Mouse (Mus musculus): ENCODE data around the gene Ptges3l. TPM values are rescaled to one million over a fixed set of nuclear protein-coding genes. Genes with fewer than 3 reads are reported as not detected.
"Not testable (repeated sequence)": the region's sequence is repeated elsewhere in the genome, so short reads cannot be mapped to it uniquely, and the experiment has no call there.

Gene Ptges3l
- polyA plus RNA-seq, 2 experiments from 2014 or later: 1.1 to 4.2 TPM

GRCm38 (mm10) chr11:101455627-101456026 is 30.5 kb upstream of the Ptges3l start:
- ATAC-seq: no peak

GRCm38 (mm10) chr11:101454702-101455101 is 29.6 kb upstream of the Ptges3l start:
- ATAC-seq: no peak

GRCm38 (mm10) chr11:101452093-101452774 is 27.1 kb upstream of the Ptges3l start:
- no peak for ATAC-seq

GRCm38 (mm10) chr11:101451536-101451935 is 26.4 kb upstream of the Ptges3l start:
- no peak for ATAC-seq

- ATAC-seq: no peak
Observed at GRCm38 (mm10) chr11:101450394-101450793, 25.3 kb upstream of the Ptges3l start.

GRCm38 (mm10) chr11:101449596-101449995 is 24.5 kb upstream of the Ptges3l start:
- ATAC-seq: not testable (repeated sequence)

- peak; percentile 6 for ATAC-seq
Observed at GRCm38 (mm10) chr11:101448899-101449298, 23.8 kb upstream of the Ptges3l start.

- peak; percentile 84 for ATAC-seq
Observed at GRCm38 (mm10) chr11:101448274-101448746, 23.2 kb upstream of the Ptges3l start, which contains the start of gene Ifi35. TSS of gene Ifi35 (plus strand) at chr11:101448407.

GRCm38 (mm10) chr11:101447786-101448185 is 22.7 kb upstream of the Ptges3l start:
- no peak for ATAC-seq

GRCm38 (mm10) chr11:101446860-101447259 is 21.7 kb upstream of the Ptges3l start:
- ATAC-seq: not testable (repeated sequence)

- ATAC-seq: no peak
Observed at GRCm38 (mm10) chr11:101446319-101446718, 21.2 kb upstream of the Ptges3l start.

GRCm38 (mm10) chr11:101442760-101443159 is 17.6 kb upstream of the Ptges3l start:
- ATAC-seq: peak; percentile 12

GRCm38 (mm10) chr11:101442127-101442693 is 17.1 kb upstream of the Ptges3l start, which contains the start of gene Rpl27:
TSS of gene Rpl27 (plus strand) at chr11:101442298.
- peak; percentile 95 for ATAC-seq

- ATAC-seq: not testable (repeated sequence)
Observed at GRCm38 (mm10) chr11:101441450-101442126, 16.5 kb upstream of the Ptges3l start.

GRCm38 (mm10) chr11:101438006-101438405 is 12.9 kb upstream of the Ptges3l start:
- ATAC-seq: not testable (repeated sequence)

- ATAC-seq: no peak
Observed at GRCm38 (mm10) chr11:101436916-101437315, 11.8 kb upstream of the Ptges3l start.

GRCm38 (mm10) chr11:101435831-101436230 is 10.7 kb upstream of the Ptges3l start:
- ATAC-seq: no peak

GRCm38 (mm10) chr11:101433396-101433795 is 8.3 kb upstream of the Ptges3l start:
- ATAC-seq: no peak

GRCm38 (mm10) chr11:101431327-101431726 is 6.2 kb upstream of the Ptges3l start:
- ATAC-seq: no peak

GRCm38 (mm10) chr11:101426165-101426564 is 1.0 kb upstream of the Ptges3l start:
- no peak for ATAC-seq

- ATAC-seq: no peak
Observed at GRCm38 (mm10) chr11:101424105-101424851, 855 bp downstream of the Ptges3l start, which contains the start of gene Gm27029. TSS of gene Gm27029 (minus strand) at chr11:101424796.

GRCm38 (mm10) chr11:101420148-101420547 is 5.0 kb downstream of the Ptges3l start:
- no peak for ATAC-seq

- ATAC-seq: no peak
Observed at GRCm38 (mm10) chr11:101419610-101420009, 5.5 kb downstream of the Ptges3l start.
